Mouse (Mus musculus) left cerebral cortex, postnatal 10 days (tissue): ENCODE data around the gene Cideb. TPM values are rescaled to one million over a fixed set of nuclear protein-coding genes. Genes with fewer than 3 reads are reported as not detected.

Experiments used
- DNase-seq, 2 experiments: peaks; one replicate each; pipeline ENCODE4 v3.0.0; 2021 to 2022; ENCODE audit warnings: low spot score in 2 of 2, mixed read lengths in 1 of 2; ENCODE audit errors: extremely low spot score in 1 of 2
- intact Hi-C: fragments of 180-260 bp; cut with DNase I; formaldehyde crosslinking; loops from one replicate; pipeline ENCODE4 v1.15.1; 2025
- total RNA-seq, 2 experiments: library from RNA; stranded (reverse); gene quantifications; 2 replicates each; pipeline ENCODE4 v1.2.3; 2021

The Cideb gene
- total RNA-seq, result under 1 TPM; 0.49 to 0.84 TPM

GRCm38 (mm10) chr14:55758363-55758784, at the start of gene Cideb:
TSS of gene Cideb (minus strand) at chr14:55758458.
- DNase-seq, result peak; percentile 49 to 55
- intact Hi-C loops, result no loop called here

- intact Hi-C loops, result no loop called here
- no peak for DNase-seq
Observed at GRCm38 (mm10) chr14:55795380-55796163, 37.3 kb upstream of the Cideb start.

- no peak for DNase-seq
- intact Hi-C loops, result no loop called here
Observed at GRCm38 (mm10) chr14:55793946-55794345, 35.7 kb upstream of the Cideb start.

- DNase-seq, result no peak
- intact Hi-C loops, result no loop called here
Observed at GRCm38 (mm10) chr14:55793461-55793860, 35.2 kb upstream of the Cideb start.

GRCm38 (mm10) chr14:55788256-55789050, 30.2 kb upstream of the Cideb start, which contains the start of gene Ripk3:
TSS of gene Ripk3 (minus strand) at chr14:55788865.
- intact Hi-C loops, result no loop called here
- no peak for DNase-seq

- no peak for DNase-seq
- intact Hi-C loops, result no loop called here
Observed at GRCm38 (mm10) chr14:55787731-55788130, 29.5 kb upstream of the Cideb start.

GRCm38 (mm10) chr14:55785195-55785594, 26.9 kb upstream of the Cideb start:
- intact Hi-C loops, result no loop called here
- DNase-seq, result no peak

- DNase-seq, result no peak
- intact Hi-C loops, result loop anchor here (5.0 kb wide), 1 partner anchor 133 kb away; no protein-coding TSS in a partner anchor
Observed at GRCm38 (mm10) chr14:55783958-55784235, 25.6 kb upstream of the Cideb start, which contains the start of gene Adcy4. TSS of gene Adcy4 (minus strand) at chr14:55784095.

GRCm38 (mm10) chr14:55783171-55783957, 25.1 kb upstream of the Cideb start:
- DNase-seq, result no peak
- intact Hi-C loops, result loop anchor here (5.0 kb wide), 1 partner anchor 134 kb away; no protein-coding TSS in a partner anchor

- intact Hi-C loops, result loop anchor here (5.0 kb wide), 1 partner anchor 135 kb away; no protein-coding TSS in a partner anchor
- no peak for DNase-seq
Observed at GRCm38 (mm10) chr14:55782361-55782960, 24.2 kb upstream of the Cideb start.

GRCm38 (mm10) chr14:55781310-55781709, 23.1 kb upstream of the Cideb start:
- DNase-seq, result peak in 1 of 2 experiments; percentile 67
- intact Hi-C loops, result loop anchor here (5.0 kb wide), 1 partner anchor 136 kb away; no protein-coding TSS in a partner anchor

GRCm38 (mm10) chr14:55780736-55781135, 22.5 kb upstream of the Cideb start:
- no peak for DNase-seq

GRCm38 (mm10) chr14:55779656-55780055, 21.4 kb upstream of the Cideb start:
- intact Hi-C loops, result loop anchor here (5.0 kb wide), 1 partner anchor 138 kb away; no protein-coding TSS in a partner anchor
- peak in 1 of 2 experiments; percentile 18 for DNase-seq

More at GRCm38 (mm10) chr14:55780736-55781135, 22.5 kb upstream of the Cideb start:
- intact Hi-C loops, result loop anchor here (5.0 kb wide), 1 partner anchor 137 kb away; no protein-coding TSS in a partner anchor

- DNase-seq, result peak in 1 of 2 experiments; percentile 21
- intact Hi-C loops, result no loop called here
Observed at GRCm38 (mm10) chr14:55778686-55779085, 20.4 kb upstream of the Cideb start.

- intact Hi-C loops, result no loop called here
- DNase-seq, result peak in 1 of 2 experiments; percentile 20
Observed at GRCm38 (mm10) chr14:55777806-55778205, 19.5 kb upstream of the Cideb start.

- peak in 1 of 2 experiments; percentile 5 for DNase-seq
- intact Hi-C loops, result no loop called here
Observed at GRCm38 (mm10) chr14:55777176-55777575, 18.9 kb upstream of the Cideb start.

- intact Hi-C loops, result no loop called here
- peak in 1 of 2 experiments; percentile 10 for DNase-seq
Observed at GRCm38 (mm10) chr14:55776711-55777110, 18.5 kb upstream of the Cideb start.

- intact Hi-C loops, result no loop called here
- no peak for DNase-seq
Observed at GRCm38 (mm10) chr14:55769087-55769703, 10.9 kb upstream of the Cideb start.
